Mouse (Mus musculus) MEL (cell line): ENCODE measurements at regions not wholly inside any gene's neighbourhood (a gene's known extent, or its start where the extent isn't known, plus 50 kb on each side); places are given as distances from the start of the nearest gene placed in this dataset.
A peak's percentile ranks its signal among the peaks of the same experiment; 100 is the strongest.
"Not testable (repeated sequence)": the region's sequence is repeated elsewhere in the genome, so short reads cannot be mapped to it uniquely, and the experiment has no call there.

Source experiments
- DNase-seq: peaks from one replicate; pipeline ENCODE4 v3.0.0; 2011; ENCODE audit warnings: low read depth, low spot score
- H3K27ac ChIP-seq: 2 replicates; pipeline ENCODE4 v1.5.1; 2012; ENCODE audit warnings: low read depth, mild to moderate bottlenecking, control low read depth, low read length, moderate library complexity; ENCODE audit not compliant: control insufficient read depth
- H3K27me3 ChIP-seq, 2 experiments: fragments of 150-350 bp in 1 of 2; sonication (generic) in 1 of 2; 2 replicates each; pipeline ENCODE4 v1.6.1; 2012; ENCODE audit warnings: low read length in 2 of 2, mild to moderate bottlenecking in 2 of 2, improper control_type of control experiment in 1 of 2, moderate library complexity in 1 of 2; ENCODE audit not compliant: insufficient read depth in 2 of 2, control insufficient read depth in 1 of 2
- H3K36me3 ChIP-seq, 2 experiments: 2 replicates each; pipeline ENCODE4 v1.6.1; 2012 to 2014; ENCODE audit warnings: low read length in 2 of 2, improper control_type of control experiment in 1 of 2, inconsistent platforms in 1 of 2, mild to moderate bottlenecking in 1 of 2; ENCODE audit not compliant: insufficient read depth in 2 of 2, control insufficient read depth in 1 of 2
- H3K4me1 ChIP-seq, 2 experiments: fragments of 150-350 bp in 1 of 2; sonication (generic) in 1 of 2; 2 replicates each; pipeline ENCODE4 v1.6.1; 2012; ENCODE audit warnings: low read length in 2 of 2, improper control_type of control experiment in 1 of 2, mild to moderate bottlenecking in 1 of 2; ENCODE audit not compliant: insufficient read depth in 2 of 2, control insufficient read depth in 1 of 2
- H3K4me3 ChIP-seq, 2 experiments: fragments of 150-350 bp in 1 of 2; sonication (generic) in 1 of 2; 2 replicates each; pipeline ENCODE4 v1.5.1; 2012; ENCODE audit warnings: low read depth in 2 of 2, low read length in 2 of 2, mild to moderate bottlenecking in 2 of 2, moderate library complexity in 2 of 2, control low read depth in 1 of 2, improper control_type of control experiment in 1 of 2; ENCODE audit not compliant: control insufficient read depth in 1 of 2, insufficient read depth in 1 of 2
- H3K79me2 ChIP-seq: 2 replicates; pipeline ENCODE4 v1.6.1; 2012; ENCODE audit warnings: mild to moderate bottlenecking, low read length, moderate library complexity; ENCODE audit not compliant: control insufficient read depth, poor library complexity, insufficient read depth
- H3K9ac ChIP-seq: 2 replicates; pipeline ENCODE4 v1.6.1; 2012; ENCODE audit warnings: low read depth, mild to moderate bottlenecking, control low read depth, low read length, moderate library complexity; ENCODE audit not compliant: control insufficient read depth, poor library complexity, severe bottlenecking
- H3K9me3 ChIP-seq: fragments of 150-350 bp; sonication (generic); replicated peaks from 2 replicates; pipeline ENCODE4 v1.6.1; 2012; ENCODE audit warnings: mild to moderate bottlenecking, low read length, improper control_type of control experiment, moderate library complexity; ENCODE audit not compliant: insufficient read depth
- CHD2 ChIP-seq: IDR thresholded peaks from 2 replicates; pipeline ENCODE4 v1.6.1; 2011; ENCODE audit warnings: low read length, improper control_type of control experiment
- CTCF ChIP-seq, 3 experiments: IDR thresholded peaks in 2 of 3; conservative IDR thresholded peaks in 1 of 3; 2 replicates each; pipeline ENCODE4 v1.5.1; 2011 to 2012; ENCODE audit warnings: low read length in 3 of 3, low read depth in 2 of 3, mild to moderate bottlenecking in 2 of 3, improper control_type of control experiment in 1 of 3, inconsistent platforms in 1 of 3, mixed read lengths in 1 of 3, moderate library complexity in 1 of 3; ENCODE audit not compliant: control insufficient read depth in 1 of 3, insufficient read depth in 1 of 3, poor library complexity in 1 of 3, severe bottlenecking in 1 of 3
- EP300 ChIP-seq, 2 experiments: IDR thresholded peaks; 2 replicates each; pipeline ENCODE4 v1.6.1; 2011; ENCODE audit warnings: improper control_type of control experiment in 2 of 2, low read length in 2 of 2, low read depth in 1 of 2, mild to moderate bottlenecking in 1 of 2
- ETS1 ChIP-seq: IDR thresholded peaks from 2 replicates; pipeline ENCODE4 v1.6.1; 2012; ENCODE audit warnings: low read depth, mild to moderate bottlenecking, inconsistent platforms, low read length, improper control_type of control experiment, moderate library complexity
- GATA1 ChIP-seq: IDR thresholded peaks from 2 replicates; pipeline ENCODE4 v1.6.1; 2011; ENCODE audit warnings: low read depth, low read length, improper control_type of control experiment
- KAT2A ChIP-seq: conservative IDR thresholded peaks from 2 replicates; pipeline ENCODE4 v1.6.1; 2012; ENCODE audit warnings: low read depth, low read length, improper control_type of control experiment, inconsistent platforms
- MAFK ChIP-seq: IDR thresholded peaks from 2 replicates; pipeline ENCODE4 v1.6.1; 2011; ENCODE audit warnings: low read depth, mild to moderate bottlenecking, low read length, improper control_type of control experiment, borderline replicate concordance
- MXI1 ChIP-seq: IDR thresholded peaks from 2 replicates; pipeline ENCODE4 v1.6.1; 2011; ENCODE audit warnings: mild to moderate bottlenecking, low read depth, low read length, improper control_type of control experiment
- MYB ChIP-seq: IDR thresholded peaks from 2 replicates; pipeline ENCODE4 v1.6.1; 2011; ENCODE audit warnings: mild to moderate bottlenecking, low read depth, low read length, improper control_type of control experiment
- MYC ChIP-seq: IDR thresholded peaks from 2 replicates; pipeline ENCODE4 v1.6.1; 2011; ENCODE audit warnings: low read depth, mild to moderate bottlenecking, low read length, improper control_type of control experiment, moderate library complexity
- NELFE ChIP-seq: IDR thresholded peaks from 2 replicates; pipeline ENCODE4 v1.6.1; 2011; ENCODE audit warnings: low read depth, low read length, improper control_type of control experiment
- POLR2A ChIP-seq, 2 experiments: IDR thresholded peaks; 2 replicates each; pipeline ENCODE4 v1.6.1; 2011 to 2012; ENCODE audit warnings: low read length in 2 of 2, mild to moderate bottlenecking in 2 of 2, control low read depth in 1 of 2, improper control_type of control experiment in 1 of 2, low read depth in 1 of 2, moderate library complexity in 1 of 2; ENCODE audit not compliant: control insufficient read depth in 1 of 2, insufficient read depth in 1 of 2, poor library complexity in 1 of 2
- POLR2AphosphoS2 ChIP-seq: IDR thresholded peaks from 2 replicates; pipeline ENCODE4 v1.6.1; 2011; ENCODE audit warnings: low read length, improper control_type of control experiment
- POLR2AphosphoS5 ChIP-seq: IDR thresholded peaks from 2 replicates; pipeline ENCODE4 v1.6.1; 2012; ENCODE audit warnings: low read depth, borderline replicate concordance, mild to moderate bottlenecking, inconsistent platforms, low read length, moderate library complexity, mixed read lengths
- RAD21 ChIP-seq: IDR thresholded peaks from 2 replicates; pipeline ENCODE4 v1.6.1; 2011; ENCODE audit warnings: mild to moderate bottlenecking, low read depth, low read length, improper control_type of control experiment
- RCOR1 ChIP-seq: IDR thresholded peaks from 2 replicates; pipeline ENCODE4 v1.6.1; 2012; ENCODE audit warnings: low read depth, mild to moderate bottlenecking, inconsistent platforms, low read length, improper control_type of control experiment
- SIN3A ChIP-seq: IDR thresholded peaks from 2 replicates; pipeline ENCODE4 v1.6.1; 2012; ENCODE audit warnings: low read length, improper control_type of control experiment, inconsistent platforms
- SMC3 ChIP-seq: IDR thresholded peaks from 2 replicates; pipeline ENCODE4 v1.6.1; 2011; ENCODE audit warnings: low read depth, low read length, improper control_type of control experiment
- TBP ChIP-seq: IDR thresholded peaks from 2 replicates; pipeline ENCODE4 v1.8.0; 2011; ENCODE audit warnings: low read depth, low read length, improper control_type of control experiment
- TCF12 ChIP-seq: IDR thresholded peaks from 2 replicates; pipeline ENCODE4 v1.6.1; 2014; ENCODE audit warnings: low read depth, mild to moderate bottlenecking, inconsistent platforms, low read length, improper control_type of control experiment, moderate library complexity
- USF1 ChIP-seq: IDR thresholded peaks from 2 replicates; pipeline ENCODE4 v1.6.1; 2014; ENCODE audit warnings: low read depth, mild to moderate bottlenecking, inconsistent platforms, low read length, improper control_type of control experiment, moderate library complexity
- ZC3H11A ChIP-seq: IDR thresholded peaks from 2 replicates; pipeline ENCODE4 v1.6.1; 2012; ENCODE audit warnings: low read depth, mild to moderate bottlenecking, inconsistent platforms, low read length, improper control_type of control experiment

- DNase-seq, result peak; percentile 94
- Histone ChIP-seq H3K9ac (peak overlapping the region; percentile 70), H3K4me1 (peaks cover 0 to 5% of the 10 kb centered on the region in 2 experiments; a peak in 1 of 4 replicates), H3K36me3 (peaks cover 0 to 6% of the 10 kb centered on the region in 2 experiments; a peak in 2 of 4 replicates), H3K27me3 (no peaks in the 10 kb centered on the region), H3K79me2 (no peaks in the 10 kb centered on the region; the same call in 1 of the 2 replicates), H3K4me3 (peak overlapping the region; percentile 80 to 93), H3K27ac (peak overlapping the region; percentile 87), H3K9me3 (no peaks in the 10 kb centered on the region)
- TF ChIP-seq RAD21, result peak; percentile 85
- 0 out of 2 replicates have a peak, but pooled peaks have one; percentile 6 for TF ChIP-seq NELFE
- TF ChIP-seq USF1, result no peak
- TF ChIP-seq MXI1, result no peak; the same call in none of the 2 replicates
- TF ChIP-seq POLR2A (IDR thresholded peaks at IDR 0.05; ENCODE audit: control insufficient read depth in 1 of 2, insufficient read depth in 1 of 2, low read depth in 1 of 2, low read length in 2 of 2, poor library complexity in 1 of 2), result no peak; a peak in 1 of 4 replicates
- TF ChIP-seq TBP, result 0 out of 2 replicates have a peak, but pooled peaks have one; percentile 14
- TF ChIP-seq ZC3H11A, result peak; percentile 27; the same call in 1 of the 2 replicates
- TF ChIP-seq POLR2AphosphoS2, result no peak
- peak; percentile 93 to 97 (median 94) for TF ChIP-seq CTCF (IDR thresholded peaks at IDR 0.05 in 2 of 3, conservative IDR thresholded peaks at IDR 0.05 in 1 of 3; ENCODE audit: control insufficient read depth in 1 of 3, insufficient read depth in 1 of 3, low read depth in 2 of 3, low read length in 3 of 3, poor library complexity in 1 of 3, severe bottlenecking in 1 of 3)
- peak; percentile 49; the same call in 1 of the 2 replicates for TF ChIP-seq SIN3A
- no peak for TF ChIP-seq GATA1
- TF ChIP-seq KAT2A, result no peak
- TF ChIP-seq SMC3, result peak; percentile 63
Observed at GRCm38 (mm10) chr11:113172497-113173140, 390.6 kb downstream of the Sox9 start.

DNA sequence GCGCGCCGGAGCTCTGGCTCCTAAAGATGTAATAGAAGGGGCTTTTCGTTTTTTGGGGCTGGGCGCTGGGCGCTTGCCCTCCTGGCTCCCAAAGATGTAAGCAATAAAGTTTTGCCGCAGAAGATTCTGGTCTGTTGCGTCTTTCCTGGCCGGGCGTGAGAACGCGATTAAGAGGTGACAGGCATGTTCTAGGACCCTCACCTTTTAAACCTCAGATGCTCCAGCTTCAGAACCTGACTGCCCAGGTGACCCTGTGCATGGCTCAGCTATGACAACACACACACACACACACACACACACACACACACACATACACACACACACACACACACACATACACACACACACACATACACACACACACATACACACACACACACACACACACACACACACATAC is 391.3 kb downstream of the Sox9 start:
- 0 out of 2 replicates have a peak, but pooled peaks have one; percentile 7 for TF ChIP-seq NELFE
- peak; percentile 33; the same call in 1 of the 2 replicates for TF ChIP-seq SIN3A
- TF ChIP-seq, all 39 proteins: peak for 2; not testable (repeated sequence) for 37
- H3K36me3 ChIP-seq, H3K27me3 ChIP-seq, H3K4me1 ChIP-seq, H3K9me3 ChIP-seq, H3K79me2 ChIP-seq: not testable (repeated sequence)
- H3K27ac ChIP-seq, result peak overlapping the region; percentile 41
- DNase-seq, result peak; percentile 50
- peak overlapping the region; percentile 46 to 58 for H3K4me3 ChIP-seq
- H3K9ac ChIP-seq, result peak overlapping the region; percentile 52

- H3K9me3 ChIP-seq, result no peaks in the 10 kb centered on the region
- H3K27ac ChIP-seq, result peak overlapping the region; percentile 83
- peaks cover 0 to 5% of the 10 kb centered on the region in 2 experiments; a peak in 1 of 4 replicates for H3K4me1 ChIP-seq
- no peaks in the 10 kb centered on the region for H3K27me3 ChIP-seq
- peaks cover 0 to 6% of the 10 kb centered on the region in 2 experiments; a peak in 2 of 4 replicates for H3K36me3 ChIP-seq
- peak; percentile 94 for DNase-seq
- H3K79me2 ChIP-seq, result no peaks in the 10 kb centered on the region; the same call in 1 of the 2 replicates
- peak overlapping the region; percentile 33 to 53 for H3K4me3 ChIP-seq
- H3K9ac ChIP-seq, result peak overlapping the region; percentile 44
- no peak for TF ChIP-seq MYB
- peak; percentile 85 for TF ChIP-seq SIN3A
- TF ChIP-seq GATA1, result peak; percentile 71
- TF ChIP-seq RCOR1, result peak; percentile 22
- TF ChIP-seq CHD2, result no peak
- no peak for TF ChIP-seq MAFK
- no peak for TF ChIP-seq SMC3
- peak; percentile 72 for TF ChIP-seq MXI1
- 0 out of 2 replicates have a peak, but pooled peaks have one; percentile 38 for TF ChIP-seq TBP
- no peak for TF ChIP-seq ZC3H11A
- TF ChIP-seq MYC, result no peak
- TF ChIP-seq NELFE, result peak; percentile 34; the same call in 1 of the 2 replicates
- peak in 1 of 2 experiments; percentile 25; a peak in 1 of 4 replicates for TF ChIP-seq EP300 (IDR thresholded peaks at IDR 0.05; ENCODE audit: low read depth in 1 of 2, low read length in 2 of 2)
- no peak for TF ChIP-seq POLR2AphosphoS5
- peak; percentile 57; the same call in 1 of the 2 replicates for TF ChIP-seq ETS1
- 0 out of 2 replicates have a peak, but pooled peaks have one; percentile 52 for TF ChIP-seq TCF12
Observed at GRCm38 (mm10) chr11:113174011-113174507, 392.0 kb downstream of the Sox9 start.
